Mouse (Mus musculus) stomach, postnatal 0 days (tissue): ENCODE results near the gene Pbx2. TPM values are rescaled to one million over a fixed set of nuclear protein-coding genes. Genes with fewer than 3 reads are reported as not detected.
A peak's percentile ranks its signal among the peaks of the same experiment; 100 is the strongest.

Source experiments
- ATAC-seq: fragments of 200-750 bp; cut with Nextera tagmentation; 2 replicates; pipeline ENCODE4 v1.8.0; 2017; ENCODE audit not compliant: low FRiP score, low TSS enrichment
- DNase-seq: peaks from one replicate; pipeline ENCODE4 v3.0.0-alpha.2; 2016; ENCODE audit warnings: low spot score
- H3K27ac ChIP-seq: fragments of 300-500 bp; sonication (generic); replicated peaks from 2 replicates; pipeline ENCODE4 v1.5.1; 2014; ENCODE audit warnings: mild to moderate bottlenecking, control low read depth
- H3K27me3 ChIP-seq: fragments of 300-500 bp; sonication (generic); 2 replicates; pipeline ENCODE4 v1.6.1; 2014; ENCODE audit warnings: low read length; ENCODE audit not compliant: control insufficient read depth, insufficient read depth
- H3K36me3 ChIP-seq: fragments of 300-500 bp; sonication (generic); 2 replicates; pipeline ENCODE4 v1.6.1; 2014; ENCODE audit warnings: low read length, mixed read lengths; ENCODE audit not compliant: control insufficient read depth, insufficient read depth
- H3K4me1 ChIP-seq: fragments of 300-500 bp; sonication (generic); replicated peaks from 2 replicates; pipeline ENCODE4 v1.6.1; 2014; ENCODE audit warnings: antibody characterized with exemption; ENCODE audit not compliant: control insufficient read depth, insufficient read depth
- H3K4me2 ChIP-seq: fragments of 300-500 bp; sonication (generic); replicated peaks from 2 replicates; pipeline ENCODE4 v1.6.1; 2014; ENCODE audit warnings: low read depth, mild to moderate bottlenecking, control low read depth, moderate library complexity
- H3K4me3 ChIP-seq: fragments of 300-500 bp; sonication (generic); 2 replicates; pipeline ENCODE4 v1.5.1; 2014; ENCODE audit warnings: low read depth, low read length, control low read depth
- H3K9ac ChIP-seq: fragments of 300-500 bp; sonication (generic); 2 replicates; pipeline ENCODE4 v1.6.1; 2014; ENCODE audit warnings: mild to moderate bottlenecking, low read length, control low read depth, mixed read lengths
- H3K9me3 ChIP-seq: fragments of 300-500 bp; sonication (generic); 2 replicates; pipeline ENCODE4 v1.6.1; 2016; ENCODE audit warnings: low read length; ENCODE audit not compliant: control insufficient read depth
- CTCF ChIP-seq: IDR thresholded peaks from 2 replicates; pipeline ENCODE4 v1.5.1; 2016; ENCODE audit warnings: antibody characterized with exemption, low read depth, mild to moderate bottlenecking, moderate library complexity
- EP300 ChIP-seq: optimal IDR thresholded peaks from 2 replicates; pipeline ENCODE3; 2016; ENCODE audit warnings: antibody characterized with exemption
- WGBS: fragments of 180-500 bp; shearing (Covaris S2); extraction: QIAGEN DNeasy Blood & Tissue Kit; methylation state at CpG from one replicate; pipeline ENCODE4 v1.1.7; 2014; 5-methylcytosine and 5-hydroxymethylcytosine counted together
- polyA plus RNA-seq: library from polyadenylated mRNA; unstranded; fragments of >200 nt; fragmentation: Nextera tagmentation; extraction: Ambion mirVana; gene quantifications from 2 replicates; pipeline ENCODE4 v1.2.1, GENCODE M21; 2015

Gene Pbx2
- polyA plus RNA-seq, 1 experiment from 2014 or later, result 4.3 TPM

DNA sequence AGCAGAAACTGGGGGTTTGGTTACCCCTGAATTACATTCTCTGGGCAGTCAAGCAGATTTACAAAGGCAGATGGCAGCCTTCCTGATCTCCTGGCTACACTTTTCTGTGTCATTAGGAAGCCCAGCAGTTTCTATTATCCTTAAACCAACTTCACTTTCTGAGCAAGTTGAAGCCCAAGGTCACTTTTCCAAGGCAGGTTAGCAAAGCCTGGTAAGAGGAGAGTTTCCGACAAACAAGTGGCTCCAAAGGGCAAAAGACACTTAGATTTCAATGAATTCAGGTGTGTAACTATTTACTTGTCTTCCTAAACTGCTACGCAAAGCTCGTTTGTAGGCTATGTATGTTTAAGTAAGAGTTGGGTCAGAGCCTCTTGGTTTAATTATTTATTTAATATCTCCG, 52.3 kb downstream of the Pbx2 start:
- H3K9me3 ChIP-seq, result no peaks in the 10 kb centered on the region
- peak overlapping the region; percentile 46 for H3K27ac ChIP-seq
- H3K27me3 ChIP-seq, result no peaks in the 10 kb centered on the region
- H3K36me3 ChIP-seq, result no peaks in the 10 kb centered on the region
- no peak overlapping the region for H3K9ac ChIP-seq
- DNase-seq, result no peak
- WGBS, result 76% methylated on average over 4 of the region's 4 CpGs
- H3K4me1 ChIP-seq, result no peaks in the 10 kb centered on the region; the same call in 1 of the 2 replicates
- TF ChIP-seq CTCF (no peak), EP300 (no peak)
- H3K4me2 ChIP-seq, result no peak overlapping the region
- no peak overlapping the region for H3K4me3 ChIP-seq
- no peak for ATAC-seq

DNA sequence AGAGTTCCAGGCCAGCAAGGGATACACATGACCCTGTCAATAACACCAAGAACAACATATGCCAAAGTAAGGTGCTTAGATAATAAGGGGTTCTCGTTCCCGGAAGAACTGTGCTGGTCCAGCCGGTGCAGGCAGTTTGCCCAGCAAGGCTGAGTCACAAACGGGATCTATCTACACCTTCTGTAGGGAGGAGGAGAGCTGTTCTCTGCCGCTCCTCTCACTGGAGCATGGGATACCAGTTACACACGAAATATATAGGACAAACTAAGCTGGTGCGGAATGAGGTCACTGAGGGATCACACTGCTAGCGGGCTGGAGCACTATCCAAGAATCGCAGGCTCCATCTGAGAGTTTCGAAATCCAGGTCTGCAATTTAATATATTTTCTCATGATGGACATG, 52.9 kb downstream of the Pbx2 start:
- no peak overlapping the region for H3K9ac ChIP-seq
- H3K9me3 ChIP-seq, result no peaks in the 10 kb centered on the region
- 59% methylated on average over 10 of the region's 10 CpGs for WGBS
- DNase-seq, result peak; percentile 59
- H3K27me3 ChIP-seq, result no peaks in the 10 kb centered on the region
- TF ChIP-seq EP300, result no peak
- no peak for TF ChIP-seq CTCF
- no peak overlapping the region for H3K4me2 ChIP-seq
- no peaks in the 10 kb centered on the region for H3K36me3 ChIP-seq
- no peak overlapping the region for H3K4me3 ChIP-seq
- no peaks in the 10 kb centered on the region; the same call in 1 of the 2 replicates for H3K4me1 ChIP-seq
- peak overlapping the region; percentile 46; the same call in 1 of the 2 replicates for H3K27ac ChIP-seq
- no peak for ATAC-seq

DNA sequence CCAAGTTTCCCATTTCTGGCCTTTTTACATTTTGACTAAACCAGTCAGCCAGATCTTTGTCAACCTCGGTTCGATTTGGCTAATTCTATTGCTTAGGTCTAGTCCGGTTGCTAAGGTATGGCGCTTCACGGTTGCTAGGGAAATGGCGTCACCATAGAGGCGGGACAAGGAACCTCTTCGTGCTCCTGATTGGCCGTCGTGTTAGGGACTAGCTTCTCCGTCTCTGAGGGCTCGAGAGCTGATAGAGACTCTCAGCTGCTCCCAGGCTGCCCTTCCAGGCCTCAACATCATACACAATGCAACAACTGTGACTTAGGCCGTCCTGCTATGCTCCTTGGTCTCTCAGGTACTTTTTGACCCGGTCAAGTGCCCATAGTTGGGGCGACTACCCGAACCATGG, 53.5 kb downstream of the Pbx2 start, which contains the start of gene Fkbpl:
TSS of gene Fkbpl (plus strand) at position 157 of the 400 bp plus-strand sequence.
- ATAC-seq, result peak; percentile 82
- Histone ChIP-seq H3K4me3 (peak within 1 kb of the TSS; percentile 53), H3K9ac (peak within 1 kb of the TSS; percentile 63), H3K4me1 (no peaks in the 10 kb centered on the region; the same call in 1 of the 2 replicates), H3K36me3 (no peaks in the 10 kb centered on the region), H3K27me3 (no peaks in the 10 kb centered on the region), H3K9me3 (no peaks in the 10 kb centered on the region), H3K4me2 (peak within 1 kb of the TSS; percentile 83), H3K27ac (peak within 1 kb of the TSS; percentile 82)
- under 1% methylated on average over 16 of the region's 16 CpGs for WGBS
- TF ChIP-seq CTCF (no peak), EP300 (no peak)
- peak; percentile 95 for DNase-seq

DNA sequence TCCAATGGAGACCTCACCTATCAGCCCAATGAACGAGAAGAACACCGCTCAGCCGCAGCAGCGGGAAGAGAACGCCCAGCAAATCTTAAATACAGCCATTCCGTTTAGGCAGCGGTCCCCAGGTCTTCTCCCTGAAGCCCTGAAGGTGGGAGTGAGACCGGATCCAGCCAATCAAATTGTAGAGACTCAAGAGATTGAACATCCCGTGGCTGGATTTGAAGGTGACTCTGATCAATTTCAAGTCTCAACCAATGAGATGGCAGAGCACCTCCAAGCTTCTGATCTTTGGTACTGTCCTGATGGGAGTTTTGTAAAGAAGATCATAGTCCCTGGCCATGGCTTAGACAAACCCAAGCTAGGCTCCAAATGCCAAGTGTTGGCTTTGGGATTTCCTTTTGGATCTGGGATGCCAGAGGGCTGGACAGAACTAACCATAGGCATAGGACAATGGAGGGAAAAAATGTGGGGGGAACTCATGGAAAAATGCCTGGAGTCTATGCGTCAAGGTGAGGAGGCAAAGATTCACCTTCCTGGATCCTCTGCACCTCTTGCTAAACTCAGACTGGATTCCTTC, 54.3 kb downstream of the Pbx2 start:
- Histone ChIP-seq H3K27ac (no peak overlapping the region), H3K4me3 (peak overlapping the region; percentile 53), H3K4me1 (no peaks in the 10 kb centered on the region; the same call in 1 of the 2 replicates), H3K4me2 (peak overlapping the region; percentile 83), H3K27me3 (no peaks in the 10 kb centered on the region), H3K9ac (peak overlapping the region; percentile 63), H3K9me3 (no peaks in the 10 kb centered on the region), H3K36me3 (no peaks in the 10 kb centered on the region; the same call in 1 of the 2 replicates)
- DNase-seq (no peak), ATAC-seq (no peak)
- WGBS, result 38% methylated on average over 10 of the region's 10 CpGs
- no peak for TF ChIP-seq CTCF
- TF ChIP-seq EP300, result no peak

DNA sequence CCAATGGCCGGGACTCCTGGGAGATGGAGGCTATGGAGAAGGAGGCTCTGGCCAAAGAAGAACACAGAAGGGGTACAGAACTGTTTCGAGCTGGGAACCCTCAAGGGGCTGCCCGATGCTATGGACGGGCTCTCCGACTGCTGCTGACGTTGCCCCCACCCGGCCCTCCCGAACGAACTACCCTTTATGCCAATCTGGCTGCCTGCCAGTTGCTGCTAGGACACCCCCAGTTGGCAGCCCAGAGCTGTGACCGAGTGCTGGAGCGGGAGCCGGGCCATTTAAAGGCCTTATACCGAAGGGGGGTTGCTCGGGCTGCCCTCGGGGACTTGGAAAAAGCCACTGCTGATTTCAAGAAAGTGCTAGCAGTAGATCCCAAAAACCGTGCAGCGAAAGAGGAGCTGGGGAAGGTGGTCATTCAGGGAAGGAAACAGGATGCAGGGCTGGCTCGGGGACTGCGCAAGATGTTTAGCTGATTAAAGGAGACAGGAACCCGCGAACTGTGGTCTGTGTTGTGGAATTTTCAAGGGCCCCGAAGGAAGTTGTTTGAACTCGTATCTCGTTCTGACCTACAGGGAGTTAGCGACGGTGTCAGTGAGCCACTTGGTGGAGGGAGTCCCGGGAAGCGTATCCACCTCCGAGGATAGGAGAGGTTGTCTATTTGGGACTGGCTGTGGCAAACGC, 54.9 kb downstream of the Pbx2 start:
- WGBS, result 85% methylated on average over 30 of the region's 30 CpGs
- Histone ChIP-seq H3K36me3 (peaks cover 5% of the 10 kb centered on the region), H3K4me2 (peak overlapping the region; percentile 83; the same call in 1 of the 2 replicates), H3K9me3 (no peaks in the 10 kb centered on the region), H3K4me3 (no peak overlapping the region), H3K9ac (no peak overlapping the region), H3K4me1 (no peaks in the 10 kb centered on the region; the same call in 1 of the 2 replicates), H3K27me3 (no peaks in the 10 kb centered on the region), H3K27ac (no peak overlapping the region; the same call in 1 of the 2 replicates)
- ATAC-seq, result no peak
- DNase-seq, result no peak
- TF ChIP-seq CTCF (no peak), EP300 (no peak)

Other genes with a start within 250 kb of the Pbx2 start
- 0.13 and 0.16 TPM in 2 replicates for gene Btnl2, start 236.4 kb upstream of the Pbx2 start, polyA plus RNA-seq
- 0.04 TPM in 1 of 2 replicates, not detected in the other for gene Btnl1, start 214.1 kb upstream of the Pbx2 start, polyA plus RNA-seq
- gene BC051142, start 192.4 kb upstream of the Pbx2 start, polyA plus RNA-seq, result 0.59 and 0.86 TPM in 2 replicates
- 4.7 and 5.0 TPM in 2 replicates for gene Btnl4, start 113.9 kb upstream of the Pbx2 start, polyA plus RNA-seq
- 1.1 TPM in 2 replicates for gene Btnl6, start 73.9 kb upstream of the Pbx2 start, polyA plus RNA-seq
- gene Notch4, start 27.0 kb upstream of the Pbx2 start, polyA plus RNA-seq, result 2.4 and 3.1 TPM in 2 replicates
- 7.8 and 8.2 TPM in 2 replicates for gene Gpsm3, start 1.5 kb upstream of the Pbx2 start, polyA plus RNA-seq
- 1.5 and 1.8 TPM in 2 replicates for gene Ager, start 6.6 kb downstream of the Pbx2 start, polyA plus RNA-seq
- 82.9 and 83.6 TPM in 2 replicates for gene Rnf5, start 12.4 kb downstream of the Pbx2 start, polyA plus RNA-seq
- 27.6 and 31.3 TPM in 2 replicates for gene Agpat1, start 13.0 kb downstream of the Pbx2 start, polyA plus RNA-seq
- 4.4 and 4.9 TPM in 2 replicates for gene Egfl8, start 24.7 kb downstream of the Pbx2 start, polyA plus RNA-seq
- 16.5 and 18.7 TPM in 2 replicates for gene Ppt2, start 37.2 kb downstream of the Pbx2 start, polyA plus RNA-seq
- 0.44 and 0.67 TPM in 2 replicates for gene Prrt1, start 38.3 kb downstream of the Pbx2 start, polyA plus RNA-seq
- 12.4 and 12.8 TPM in 2 replicates for gene Fkbpl, start 53.5 kb downstream of the Pbx2 start, polyA plus RNA-seq
- gene Atf6b, start 55.9 kb downstream of the Pbx2 start, polyA plus RNA-seq, result 35.4 and 39.3 TPM in 2 replicates
- 1.9 and 2.4 TPM in 2 replicates for gene Tnxb, start 79.3 kb downstream of the Pbx2 start, polyA plus RNA-seq
- gene C4b, start 152.6 kb downstream of the Pbx2 start, polyA plus RNA-seq, result 0.73 and 1.3 TPM in 2 replicates
- gene Cyp21a1, start 213.3 kb downstream of the Pbx2 start, polyA plus RNA-seq, result 0.06 TPM in 1 of 2 replicates, not detected in the other
- 20.8 and 23.1 TPM in 2 replicates for gene Stk19, start 245.7 kb downstream of the Pbx2 start, polyA plus RNA-seq
- gene Dxo, start 245.8 kb downstream of the Pbx2 start, polyA plus RNA-seq, result 29.6 and 32.2 TPM in 2 replicates